Mouse (Mus musculus): ENCODE data around the gene Gm2026. TPM values are rescaled to one million over a fixed set of nuclear protein-coding genes. Genes with fewer than 3 reads are reported as not detected.

Gm2026 gene
- 3.2 TPM for polyA plus RNA-seq (2014; fragmentation: Illumina TruSeq; extraction: RNeasy Lipid Tissue Mini Kit (QIAGEN cat#74804); ENCODE audit: insufficient read depth, low read depth, low replicate concordance)

DNA sequence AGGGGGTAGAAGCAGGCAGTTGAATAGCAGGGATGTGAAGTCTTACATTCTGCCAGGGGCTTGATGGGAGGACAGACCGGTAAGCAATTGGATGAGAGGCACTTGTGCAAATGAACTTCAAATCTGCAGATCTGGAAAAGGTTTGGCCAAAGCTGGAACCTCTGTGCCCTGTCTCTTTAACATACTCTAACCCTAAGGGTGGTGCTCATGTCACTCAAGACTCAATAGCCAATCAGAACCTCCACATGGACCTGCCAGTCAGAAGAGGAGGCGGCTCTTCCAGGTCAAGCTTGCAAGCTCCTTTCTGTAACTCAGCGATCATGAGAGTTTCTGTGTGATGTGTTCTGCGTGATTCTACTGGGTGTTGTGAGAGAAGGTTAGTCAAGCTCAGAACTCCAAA lies at the start of gene Gm2026:
TSS of gene Gm2026 (plus strand) at position 301 of the 400 bp plus-strand sequence.

GRCm38 (mm10) chr2:175931000-175931399 lies 34.1 kb upstream of the Gm2026 start, which contains the start of gene Zfp966:
TSS of gene Zfp966 (minus strand) at chr2:175931100.

Other genes with a start within 250 kb of the Gm2026 start
- not detected for gene Gm2007, start 223.8 kb upstream of the Gm2026 start, polyA plus RNA-seq (2014; fragmentation: Illumina TruSeq; extraction: RNeasy Lipid Tissue Mini Kit (QIAGEN cat#74804); ENCODE audit: insufficient read depth, low read depth, low replicate concordance)
- gene Gm14288, start 164.2 kb upstream of the Gm2026 start, polyA plus RNA-seq (2014; fragmentation: Illumina TruSeq; extraction: RNeasy Lipid Tissue Mini Kit (QIAGEN cat#74804); ENCODE audit: insufficient read depth, low read depth, low replicate concordance): 1.6 TPM
- 3.5 TPM for gene Gm6710, start 96.1 kb upstream of the Gm2026 start, polyA plus RNA-seq (2014; fragmentation: Illumina TruSeq; extraction: RNeasy Lipid Tissue Mini Kit (QIAGEN cat#74804); ENCODE audit: insufficient read depth, low read depth, low replicate concordance)
- 1.8 TPM for gene Zfp966, start 34.2 kb upstream of the Gm2026 start, polyA plus RNA-seq (2014; fragmentation: Illumina TruSeq; extraction: RNeasy Lipid Tissue Mini Kit (QIAGEN cat#74804); ENCODE audit: insufficient read depth, low read depth, low replicate concordance)
- 6.0 TPM for gene Gm2004, start 184.5 kb downstream of the Gm2026 start, polyA plus RNA-seq (2014; fragmentation: Illumina TruSeq; extraction: RNeasy Lipid Tissue Mini Kit (QIAGEN cat#74804); ENCODE audit: insufficient read depth, low read depth, low replicate concordance)